Mouse (Mus musculus) liver, embryonic 14.5 days (tissue): ENCODE results near the gene Igf2bp3.

Source experiments
- CTCF ChIP-seq: IDR thresholded peaks from 2 replicates; pipeline ENCODE4 v1.5.1; 2016; ENCODE audit warnings: antibody characterized with exemption, low read depth, control low read depth
- EP300 ChIP-seq: IDR thresholded peaks from 2 replicates; pipeline ENCODE4 v1.6.1; 2016; ENCODE audit warnings: antibody characterized with exemption, low read depth

DNA sequence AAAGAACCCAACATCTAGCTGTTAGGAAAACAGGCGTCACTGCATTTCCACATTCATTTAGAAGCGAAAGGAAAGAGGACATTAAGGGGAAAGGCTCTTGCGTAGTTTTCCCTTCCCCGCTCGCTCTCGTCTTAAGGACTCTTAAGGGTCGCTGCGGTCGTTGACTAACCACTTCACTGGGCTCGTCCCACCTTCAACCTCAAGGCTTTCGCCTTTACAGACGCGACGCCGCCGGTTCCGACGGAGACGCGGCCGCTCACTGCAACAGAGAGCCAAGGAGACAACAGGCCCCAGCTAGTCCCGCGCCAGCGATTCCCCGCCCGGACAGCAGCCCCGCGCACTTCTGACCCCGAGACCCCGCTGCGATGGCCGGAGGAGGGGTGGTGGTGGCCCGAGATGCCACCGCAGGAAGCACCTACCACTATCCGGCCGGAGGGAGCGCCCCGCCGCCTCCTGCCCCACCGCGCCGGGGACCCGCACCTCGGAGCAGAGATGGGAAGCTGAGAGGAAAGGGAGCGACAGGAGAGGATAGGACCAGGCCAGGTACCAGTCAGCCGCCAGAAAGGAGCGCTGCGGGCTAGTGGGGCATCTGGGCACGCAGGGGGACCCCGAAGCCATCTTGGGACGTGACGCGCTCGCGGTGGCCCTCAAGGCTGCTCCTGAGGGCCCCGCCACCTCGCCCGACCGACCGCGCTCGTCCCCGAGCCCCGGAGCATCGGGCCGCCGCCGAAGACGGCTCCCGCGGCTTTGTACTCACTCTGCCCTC is 48.5 kb upstream of the Igf2bp3 start:
- TF ChIP-seq EP300 (no peak), CTCF (no peak)
